Mouse (Mus musculus) intestine, postnatal 0 days (tissue): ENCODE results near the gene Ier5. TPM values are rescaled to one million over a fixed set of nuclear protein-coding genes. Genes with fewer than 3 reads are reported as not detected.
A peak's percentile ranks its signal among the peaks of the same experiment; 100 is the strongest.

Experiments used
- ATAC-seq: fragments of 200-750 bp; cut with Nextera tagmentation; 2 replicates; pipeline ENCODE4 v1.8.0; 2017; ENCODE audit warnings: mild to moderate bottlenecking, moderate TSS enrichment, moderate library complexity
- H3K27ac ChIP-seq: fragments of 300-500 bp; sonication (generic); 2 replicates; pipeline ENCODE4 v1.5.1; 2014; ENCODE audit warnings: mild to moderate bottlenecking, low read depth, low read length, moderate library complexity
- H3K27me3 ChIP-seq: fragments of 300-500 bp; sonication (generic); replicated peaks from 2 replicates; pipeline ENCODE4 v1.6.1; 2014; ENCODE audit warnings: low read length, mixed read lengths; ENCODE audit not compliant: control insufficient read depth, insufficient read depth
- H3K36me3 ChIP-seq: fragments of 300-500 bp; sonication (generic); 2 replicates; pipeline ENCODE4 v1.6.1; 2014; ENCODE audit warnings: mild to moderate bottlenecking, moderate library complexity; ENCODE audit not compliant: control insufficient read depth, insufficient read depth
- H3K4me1 ChIP-seq: fragments of 300-500 bp; sonication (generic); replicated peaks from 2 replicates; pipeline ENCODE4 v1.6.1; 2014; ENCODE audit warnings: antibody characterized with exemption, low read length, mixed read lengths; ENCODE audit not compliant: control insufficient read depth, insufficient read depth
- H3K4me2 ChIP-seq: fragments of 300-500 bp; sonication (generic); replicated peaks from 2 replicates; pipeline ENCODE4 v1.6.1; 2014; ENCODE audit warnings: low read depth, mild to moderate bottlenecking, moderate library complexity
- H3K4me3 ChIP-seq: fragments of 300-500 bp; sonication (generic); 2 replicates; pipeline ENCODE4 v1.5.1; 2014; ENCODE audit warnings: low read depth, low read length
- H3K9ac ChIP-seq: fragments of 300-500 bp; sonication (generic); 2 replicates; pipeline ENCODE4 v1.6.1; 2014; ENCODE audit warnings: mild to moderate bottlenecking, low read depth, low read length
- H3K9me3 ChIP-seq: fragments of 300-500 bp; sonication (generic); 2 replicates; pipeline ENCODE4 v1.6.1; 2016; ENCODE audit warnings: mixed run types; ENCODE audit not compliant: control insufficient read depth
- CTCF ChIP-seq: sonication (generic); IDR thresholded peaks from 2 replicates; pipeline ENCODE4 v1.5.1; 2016; ENCODE audit warnings: low read depth, mild to moderate bottlenecking, control low read depth, antibody characterized with exemption, moderate library complexity
- WGBS: fragments of 180-500 bp; shearing (Covaris S2); extraction: QIAGEN DNeasy Blood & Tissue Kit; methylation state at CpG from one replicate; pipeline ENCODE4 v1.1.7; 2014; 5-methylcytosine and 5-hydroxymethylcytosine counted together
- polyA plus RNA-seq: library from polyadenylated mRNA; unstranded; fragments of >200 nt; fragmentation: Nextera tagmentation; extraction: Ambion mirVana; gene quantifications from 2 replicates; pipeline ENCODE4 v1.2.1, GENCODE M21; 2015

The Ier5 gene
- polyA plus RNA-seq, 1 experiment from 2014 or later = 6.8 TPM

DNA sequence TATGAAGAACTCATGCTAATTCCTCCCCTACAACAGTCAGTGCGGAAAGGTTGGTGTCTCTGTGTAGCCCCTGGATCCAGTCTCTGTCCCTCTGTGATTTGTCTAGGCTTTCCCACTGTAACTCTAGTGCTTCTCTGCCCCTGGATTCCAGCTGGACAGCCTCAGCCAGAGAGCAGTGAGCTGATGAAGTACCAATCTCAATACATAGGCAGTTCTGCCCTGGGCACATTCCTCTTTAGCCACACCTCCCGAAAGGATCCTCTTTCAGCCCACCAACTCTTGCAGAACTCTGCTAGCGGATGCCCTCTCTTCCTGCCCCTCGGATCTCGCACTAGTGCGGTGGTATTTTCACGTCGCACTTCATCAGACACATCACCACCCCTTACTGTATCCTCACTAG, 35.4 kb upstream of the Ier5 start:
- Histone ChIP-seq H3K4me1 (no peaks in the 10 kb centered on the region), H3K4me2 (no peak overlapping the region), H3K4me3 (no peak overlapping the region), H3K27me3 (no peaks in the 10 kb centered on the region), H3K36me3 (no peaks in the 10 kb centered on the region), H3K27ac (no peak overlapping the region), H3K9me3 (no peaks in the 10 kb centered on the region), H3K9ac (no peak overlapping the region)
- 61% methylated on average over 8 of the region's 8 CpGs for WGBS
- no peak for TF ChIP-seq CTCF
- no peak for ATAC-seq

DNA sequence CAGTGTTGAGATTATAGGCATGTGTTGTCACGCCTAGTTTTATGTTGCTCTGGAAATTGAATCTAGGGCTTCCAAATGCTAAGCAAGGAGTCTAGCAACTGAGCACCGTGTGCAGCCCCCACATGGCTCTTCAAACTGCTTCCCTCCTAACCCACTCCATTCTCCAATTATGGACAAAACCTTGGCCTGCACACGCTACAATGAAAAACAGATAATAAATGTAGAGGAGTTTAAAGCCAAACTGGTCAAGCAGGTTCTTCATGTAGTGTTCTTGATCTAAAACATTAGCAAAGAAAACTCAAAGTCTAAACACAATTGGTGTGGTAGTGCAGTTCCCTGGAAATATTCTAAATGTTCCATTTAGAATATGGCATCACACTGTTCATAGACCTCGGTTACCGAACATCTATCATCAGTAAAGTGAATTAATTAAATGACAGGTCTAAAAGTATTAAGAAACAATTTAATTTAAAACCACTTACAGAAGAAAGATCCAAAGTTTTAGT, 28.0 kb upstream of the Ier5 start:
- Histone ChIP-seq H3K9ac (no peak overlapping the region), H3K27ac (no peak overlapping the region), H3K36me3 (no peaks in the 10 kb centered on the region), H3K27me3 (no peaks in the 10 kb centered on the region), H3K9me3 (no peaks in the 10 kb centered on the region), H3K4me2 (no peak overlapping the region), H3K4me1 (0 out of 2 replicates have a peak, but pooled peaks cover 3% of the 10 kb centered on the region), H3K4me3 (no peak overlapping the region)
- WGBS = 61% methylated on average over 5 of the region's 5 CpGs
- TF ChIP-seq CTCF = no peak
- ATAC-seq = no peak

DNA sequence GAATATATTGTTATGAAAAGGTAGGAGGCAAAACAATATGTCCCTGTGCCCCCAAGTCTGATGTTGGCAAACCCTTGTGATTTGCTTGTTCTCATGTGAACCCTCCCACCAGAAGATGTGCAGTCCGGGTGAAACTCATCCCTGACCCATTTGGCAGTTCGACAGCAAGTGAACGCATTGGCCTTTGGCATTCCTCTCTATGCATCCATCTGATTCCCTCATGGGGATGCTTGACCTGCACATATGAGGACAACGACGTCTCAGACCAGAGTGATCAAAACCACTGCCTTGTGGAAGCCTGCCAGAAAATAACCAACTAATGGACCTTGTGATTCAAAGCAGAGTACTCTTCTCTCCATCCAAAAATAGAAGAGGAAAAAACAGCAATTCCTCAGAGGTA, 27.3 kb upstream of the Ier5 start:
- no peaks in the 10 kb centered on the region for H3K36me3 ChIP-seq
- H3K4me2 ChIP-seq = no peak overlapping the region
- no peaks in the 10 kb centered on the region for H3K27me3 ChIP-seq
- WGBS = 71% methylated on average over 5 of the region's 5 CpGs
- 0 out of 2 replicates have a peak, but pooled peaks cover 3% of the 10 kb centered on the region for H3K4me1 ChIP-seq
- no peak overlapping the region for H3K4me3 ChIP-seq
- no peaks in the 10 kb centered on the region for H3K9me3 ChIP-seq
- no peak for TF ChIP-seq CTCF
- no peak overlapping the region for H3K27ac ChIP-seq
- H3K9ac ChIP-seq = no peak overlapping the region
- ATAC-seq = no peak

DNA sequence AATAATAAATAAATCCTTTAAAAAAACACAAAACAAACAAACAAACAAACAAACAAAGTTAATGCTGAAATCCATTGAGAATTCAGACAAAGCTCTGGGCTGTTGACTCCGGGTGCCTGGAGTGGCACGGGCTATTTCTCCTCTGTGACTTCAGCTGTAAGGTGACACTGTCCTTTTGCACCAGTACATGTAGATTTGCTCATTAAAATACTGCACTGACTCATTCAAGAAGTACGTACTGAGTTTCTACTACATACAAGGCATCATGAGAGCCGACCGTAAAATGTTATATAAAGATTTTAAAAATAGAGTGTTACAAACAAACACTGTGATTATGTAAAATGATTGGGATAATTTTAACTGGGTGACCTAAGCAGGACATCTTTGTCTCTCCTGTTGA, 25.0 kb upstream of the Ier5 start:
- Histone ChIP-seq H3K4me1 (0 out of 2 replicates have a peak, but pooled peaks cover 3% of the 10 kb centered on the region), H3K36me3 (no peaks in the 10 kb centered on the region), H3K9me3 (no peaks in the 10 kb centered on the region), H3K27me3 (no peaks in the 10 kb centered on the region), H3K9ac (no peak overlapping the region), H3K4me2 (no peak overlapping the region), H3K4me3 (no peak overlapping the region), H3K27ac (no peak overlapping the region)
- no peak for TF ChIP-seq CTCF
- no peak for ATAC-seq
- 97% methylated on average over 5 of the region's 5 CpGs for WGBS

GRCm38 (mm10) chr1:155121977-155122939, 22.8 kb upstream of the Ier5 start:
- 0 out of 2 replicates have a peak, but pooled peaks cover 3% of the 10 kb centered on the region for H3K4me1 ChIP-seq
- no peak for ATAC-seq
- 74% methylated on average over 21 of the region's 21 CpGs for WGBS
- no peak for TF ChIP-seq CTCF
- no peaks in the 10 kb centered on the region for H3K36me3 ChIP-seq
- peak overlapping the region; percentile 41 for H3K27ac ChIP-seq
- no peak overlapping the region for H3K4me2 ChIP-seq
- H3K9me3 ChIP-seq = no peaks in the 10 kb centered on the region
- no peaks in the 10 kb centered on the region for H3K27me3 ChIP-seq
- no peak overlapping the region for H3K9ac ChIP-seq
- H3K4me3 ChIP-seq = no peak overlapping the region

DNA sequence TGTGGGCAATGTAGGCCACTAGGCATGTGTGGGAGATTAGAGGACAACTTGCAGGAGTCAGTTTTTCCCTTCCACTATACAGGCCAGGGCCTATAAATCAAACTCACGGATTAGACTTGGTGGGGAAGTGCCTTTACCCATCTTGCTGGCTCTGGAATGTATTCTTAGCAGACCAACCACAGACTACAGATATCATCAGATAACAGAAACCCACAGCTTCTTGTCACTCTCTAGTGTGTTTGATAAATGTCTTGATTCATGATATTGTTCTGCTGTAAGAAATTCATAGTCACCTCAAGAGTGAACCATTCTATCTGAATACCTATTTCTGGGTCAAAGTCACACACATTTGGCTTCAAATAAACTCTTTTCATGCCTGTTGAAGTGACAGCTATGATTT, 20.3 kb upstream of the Ier5 start:
- no peak for TF ChIP-seq CTCF
- no peak overlapping the region for H3K4me3 ChIP-seq
- H3K4me1 ChIP-seq = no peaks in the 10 kb centered on the region
- H3K27ac ChIP-seq = no peak overlapping the region
- H3K9me3 ChIP-seq = no peaks in the 10 kb centered on the region
- H3K27me3 ChIP-seq = no peaks in the 10 kb centered on the region
- H3K9ac ChIP-seq = no peak overlapping the region
- no peak for ATAC-seq
- no peak overlapping the region for H3K4me2 ChIP-seq
- no peaks in the 10 kb centered on the region for H3K36me3 ChIP-seq
- 81% methylated on average over 1 of the region's 1 CpGs for WGBS
